Mouse (Mus musculus) liver, adult 2 months (tissue): Measurements from ENCODE around the gene Anapc11.

Experiments
- CTCF ChIP-seq: fragments of 200-500 bp; IDR thresholded peaks from 2 replicates; pipeline ENCODE4 v1.5.1; 2011; ENCODE audit warnings: low read depth, low read length, control low read depth
- POLR2A ChIP-seq: fragments of 200-500 bp; IDR thresholded peaks from 2 replicates; pipeline ENCODE4 v1.6.1; 2011; ENCODE audit warnings: low read length, control low read depth; ENCODE audit not compliant: insufficient read depth; ENCODE audit errors: extremely low read depth

GRCm38 (mm10) chr11:120549168-120549945, 48.9 kb upstream of the Anapc11 start, which contains the start of gene Mcrip1:
- TF ChIP-seq CTCF (no peak), POLR2A (peak; percentile 70)
